Mouse (Mus musculus) E14TG2a.4 (cell line): ENCODE measurements around the gene Rps17.

ENCODE experiments used
- CTCF ChIP-seq: conservative IDR thresholded peaks from 2 replicates; pipeline ENCODE4 v1.5.1; 2014; ENCODE audit warnings: low read length
- NANOG ChIP-seq: IDR thresholded peaks from 2 replicates; pipeline ENCODE4 v1.6.1; 2014; ENCODE audit warnings: borderline replicate concordance, low read length, mixed read lengths

GRCm38 (mm10) chr7:81330767-81331166, 14.3 kb downstream of the Rps17 start:
- no peak for TF ChIP-seq CTCF
- no peak for TF ChIP-seq NANOG
